Mouse (Mus musculus): Measurements from ENCODE around the gene Polr2h.

The Polr2h gene

DNA sequence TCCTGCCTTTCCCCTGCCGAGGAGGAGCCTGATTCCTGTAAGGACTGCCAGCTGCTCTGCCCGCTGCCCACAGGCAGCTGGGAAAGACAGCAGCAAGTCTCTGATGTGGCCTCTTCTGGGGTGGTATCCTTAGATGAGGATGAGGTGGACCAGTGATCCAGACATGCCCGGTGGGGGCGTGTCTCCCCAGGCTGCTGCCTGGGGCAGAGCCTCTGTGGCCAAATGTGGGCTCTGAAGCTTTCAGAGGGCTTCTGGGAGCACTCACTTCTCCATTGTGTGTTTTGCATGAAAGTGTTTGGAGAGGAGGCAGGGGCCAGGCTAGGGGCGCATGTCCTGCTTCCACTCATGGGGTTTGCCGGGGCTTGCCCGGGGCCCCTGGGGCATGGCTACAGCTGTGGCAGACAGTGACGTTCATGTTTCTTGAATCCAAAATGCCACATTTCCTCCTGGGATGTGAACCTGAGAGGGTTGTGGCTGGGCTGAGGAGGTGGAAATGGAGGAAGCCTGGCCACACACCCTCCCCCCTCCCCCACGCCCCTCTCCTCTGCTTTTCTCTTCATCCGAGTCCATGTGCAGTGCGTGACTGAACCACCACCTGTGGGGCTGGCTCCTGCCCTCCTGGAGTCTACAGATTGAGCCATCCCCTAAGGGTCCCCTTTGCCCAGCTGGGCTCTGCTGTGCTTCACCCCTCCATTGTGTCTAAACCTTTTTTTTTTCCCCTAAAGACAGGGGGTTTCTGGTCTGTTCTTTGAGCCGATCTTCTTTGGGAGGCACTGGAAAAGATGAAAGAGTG, 15.5 kb upstream of the Polr2h start:
- DNase-seq (ENCODE audit: low spot score in 2 of 2) = no peak

DNA sequence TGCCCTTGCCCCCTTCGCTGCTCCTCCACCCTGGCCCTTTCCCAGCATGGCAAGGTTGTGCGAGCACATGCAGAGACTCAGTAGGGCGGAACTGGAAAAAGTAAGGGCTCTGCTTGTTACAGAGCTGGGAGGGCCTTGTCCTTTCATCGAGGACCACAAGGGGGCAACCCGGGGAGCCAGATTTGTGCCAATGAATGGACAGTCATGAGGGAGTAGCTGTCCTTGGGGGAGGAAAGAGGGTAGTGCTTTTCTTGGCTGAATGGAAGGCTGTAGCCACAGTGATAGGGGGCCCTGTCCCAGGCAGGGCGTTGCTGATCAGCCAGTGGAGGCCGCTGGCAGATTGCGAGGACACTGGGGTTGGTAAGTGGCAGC, 15.0 kb upstream of the Polr2h start:
- DNase-seq (ENCODE audit: low spot score in 2 of 2) = peak; percentile 52 to 67

DNA sequence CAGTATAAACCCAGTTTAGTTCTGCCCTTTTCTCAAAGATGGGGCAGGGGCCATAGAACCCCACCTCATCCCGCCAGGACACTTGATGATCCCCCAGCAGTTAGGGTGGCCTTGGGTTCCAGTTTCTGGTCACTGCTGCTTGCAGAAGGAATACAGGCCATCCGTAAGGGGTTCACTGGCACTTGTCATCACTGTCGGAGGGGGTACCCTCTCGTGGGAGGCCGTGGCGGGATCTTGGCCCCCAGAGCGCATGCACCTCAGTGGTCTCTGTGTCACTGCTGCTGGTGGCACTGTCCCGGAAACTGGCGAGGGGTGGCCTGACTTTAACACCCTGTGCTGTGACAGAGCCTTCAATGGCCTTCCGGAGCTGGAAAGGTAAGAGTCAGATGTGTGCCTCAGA, 14.4 kb upstream of the Polr2h start:
- DNase-seq (ENCODE audit: low spot score in 2 of 2) = no peak

- no peak for DNase-seq (ENCODE audit: low spot score in 2 of 2)
Measured at GRCm38 (mm10) chr16:20703699-20704400, 13.6 kb upstream of the Polr2h start.

GRCm38 (mm10) chr16:20705786-20706185, 11.7 kb upstream of the Polr2h start:
- no peak for DNase-seq (ENCODE audit: low spot score in 2 of 2)

GRCm38 (mm10) chr16:20706407-20707055, 10.9 kb upstream of the Polr2h start:
- DNase-seq (ENCODE audit: low spot score in 2 of 2) = no peak

DNA sequence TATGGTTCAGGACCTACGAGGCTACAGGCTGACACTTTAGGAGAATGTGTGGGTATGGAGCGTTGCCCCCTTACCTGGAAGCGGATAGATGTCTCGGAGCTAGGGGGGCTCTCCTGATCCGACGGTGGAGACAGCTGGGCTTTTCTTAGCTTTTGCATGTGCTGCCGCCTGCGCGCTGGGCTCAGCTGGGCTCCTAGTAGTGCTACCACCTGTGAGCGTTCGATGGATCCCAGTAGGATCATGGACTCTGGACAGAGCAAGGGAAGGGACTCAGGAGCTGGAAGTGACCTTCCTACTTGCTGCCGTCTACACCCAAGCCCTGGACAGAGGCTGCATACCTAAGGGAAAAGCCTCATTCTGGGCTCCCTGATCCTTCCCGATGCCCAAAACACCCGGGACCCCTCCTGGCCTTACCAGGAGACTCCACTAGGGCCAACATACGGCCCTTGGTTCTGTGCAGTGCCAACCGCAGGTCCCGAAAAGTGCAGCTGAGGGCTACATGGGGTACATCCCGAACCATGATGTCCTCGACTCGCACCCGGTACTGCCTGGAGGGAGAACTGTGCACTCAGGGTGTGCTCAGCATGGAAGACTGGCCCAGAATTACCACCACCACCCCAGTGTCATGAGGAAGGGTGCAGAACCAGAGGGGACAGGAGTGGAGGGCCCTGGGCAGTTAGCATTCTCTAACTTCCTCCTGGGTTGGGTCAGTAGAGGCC, 9.1 kb upstream of the Polr2h start:
- DNase-seq (ENCODE audit: low spot score in 2 of 2) = no peak

DNA sequence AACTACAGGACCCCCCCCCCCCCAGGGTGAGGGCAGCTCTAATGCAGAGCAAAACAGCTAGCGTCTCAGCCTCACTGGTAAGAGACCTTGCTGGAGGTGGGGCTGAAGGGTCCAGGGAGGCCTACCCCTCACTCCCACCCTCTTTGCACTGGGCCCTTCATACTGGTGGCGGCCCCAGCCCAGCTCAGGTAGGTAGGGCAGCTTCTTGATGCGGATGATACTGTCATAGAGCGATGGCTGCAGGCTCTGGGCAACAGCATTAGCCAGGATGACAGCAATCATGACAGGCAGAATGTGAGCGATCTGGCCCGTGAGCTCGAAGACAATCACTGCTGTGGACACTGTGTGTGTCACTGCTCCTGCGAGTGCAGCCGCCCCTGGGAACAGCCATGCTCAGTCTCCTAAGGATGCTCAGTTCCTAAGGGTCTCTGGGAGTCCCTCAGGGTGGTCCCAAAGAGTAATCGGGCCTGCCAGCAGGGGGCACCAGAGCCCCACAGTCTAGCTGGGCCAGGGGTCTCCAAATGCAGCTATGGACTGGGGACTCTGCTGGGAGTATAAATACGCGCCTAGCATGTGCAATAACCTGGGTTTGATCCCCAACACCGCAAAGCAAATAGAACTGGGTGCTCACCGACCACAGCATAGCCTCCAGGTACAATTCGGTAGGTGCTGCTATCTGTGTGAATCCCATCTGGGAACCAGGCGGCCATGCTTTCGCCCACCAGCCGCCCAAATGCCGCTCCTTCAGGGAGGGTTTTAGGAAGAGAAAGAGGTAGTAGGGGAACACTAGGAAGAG, 8.3 kb upstream of the Polr2h start:
- no peak for DNase-seq (ENCODE audit: low spot score in 2 of 2)

DNA sequence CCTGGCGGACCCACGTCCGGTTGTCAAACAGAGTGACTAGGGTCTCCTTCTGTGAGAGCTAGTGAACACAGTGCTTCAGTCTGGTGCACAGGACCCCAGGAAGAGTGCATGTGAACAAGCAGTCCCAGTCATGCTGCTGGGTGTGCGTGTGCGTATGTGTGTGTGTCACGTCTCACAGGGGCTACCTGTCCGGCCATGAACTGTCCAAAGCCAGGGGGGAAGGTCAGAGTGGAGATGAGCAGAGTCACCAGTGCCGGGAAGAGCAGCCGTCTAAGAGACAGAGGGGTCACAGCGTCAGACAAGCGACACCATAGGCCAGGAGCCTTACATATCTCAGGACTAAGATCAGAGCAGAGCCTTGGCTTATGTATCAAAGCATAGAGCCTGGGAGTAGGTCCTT, 7.1 kb upstream of the Polr2h start:
- no peak for DNase-seq (ENCODE audit: low spot score in 2 of 2)

GRCm38 (mm10) chr16:20710810-20711209, 6.7 kb upstream of the Polr2h start:
- DNase-seq (ENCODE audit: low spot score in 2 of 2) = no peak

DNA sequence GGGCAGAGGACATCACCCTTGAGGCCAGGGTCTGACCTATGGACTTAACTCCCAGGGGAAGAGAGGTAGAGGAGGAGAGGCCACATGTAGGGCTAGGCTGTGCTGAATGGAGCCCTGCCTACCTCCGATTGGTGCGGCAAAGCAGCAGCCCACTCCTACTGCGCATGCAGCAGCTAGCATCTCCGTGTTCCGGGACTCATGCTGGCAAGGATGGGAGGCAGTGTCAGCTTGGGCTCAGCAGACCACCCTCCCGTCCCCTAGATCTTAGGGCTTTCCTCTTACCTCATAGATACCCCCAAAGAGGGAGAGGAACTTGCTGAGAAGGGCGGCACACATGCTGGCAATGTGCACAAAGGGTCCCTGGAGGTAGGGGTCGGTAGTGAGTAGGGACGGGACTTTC, 5.3 kb upstream of the Polr2h start:
- DNase-seq (ENCODE audit: low spot score in 2 of 2) = no peak

DNA sequence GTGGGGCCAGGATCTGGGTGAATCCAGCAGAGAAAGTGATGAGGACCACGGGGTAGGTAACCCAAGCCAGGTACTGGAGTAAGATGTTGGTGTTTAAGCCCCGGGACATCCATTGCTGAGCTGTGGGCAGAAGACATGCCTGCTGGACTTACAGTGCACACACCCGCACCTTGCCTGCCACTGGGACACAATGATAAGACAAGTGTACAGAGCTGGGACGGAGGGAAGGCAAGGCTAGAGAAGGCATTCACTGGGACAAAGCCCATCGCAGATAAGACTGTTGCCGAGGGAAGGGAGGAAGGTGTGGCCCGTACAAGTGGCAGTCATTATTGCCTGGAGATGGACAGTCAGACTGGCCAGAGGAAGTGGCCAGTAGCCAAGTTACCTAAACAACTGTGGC, 4.6 kb upstream of the Polr2h start:
- DNase-seq (ENCODE audit: low spot score in 2 of 2) = no peak

GRCm38 (mm10) chr16:20714307-20715080, 3.0 kb upstream of the Polr2h start:
- DNase-seq (ENCODE audit: low spot score in 2 of 2) = no peak

GRCm38 (mm10) chr16:20715161-20715560, 2.3 kb upstream of the Polr2h start:
- no peak for DNase-seq (ENCODE audit: low spot score in 2 of 2)

DNA sequence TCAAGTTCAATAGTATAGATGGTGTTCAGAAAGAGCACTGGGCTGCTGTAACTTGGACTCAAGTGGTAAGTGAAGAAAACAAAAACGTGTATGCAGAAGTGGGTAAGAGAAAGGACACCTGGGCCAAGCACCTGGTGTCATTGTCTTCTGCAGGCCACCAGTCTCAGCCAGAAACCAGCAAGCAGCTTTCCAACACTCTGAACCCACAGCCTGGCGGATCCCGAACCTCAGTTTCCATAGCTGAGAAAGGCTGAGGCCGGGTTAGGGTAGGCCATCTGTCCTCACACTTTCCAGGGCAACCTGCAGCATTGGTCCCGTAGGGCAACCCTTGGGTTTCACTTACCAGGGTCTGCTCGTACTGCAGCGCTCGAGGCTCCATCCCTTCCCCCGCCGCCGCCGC, 1.9 kb upstream of the Polr2h start:
- no peak for DNase-seq (ENCODE audit: low spot score in 2 of 2)

GRCm38 (mm10) chr16:20715976-20716840, 1.3 kb upstream of the Polr2h start:
- peak; percentile 71 to 74 for DNase-seq (ENCODE audit: low spot score in 2 of 2)

GRCm38 (mm10) chr16:20716841-20717180, 654 bp upstream of the Polr2h start:
- DNase-seq (ENCODE audit: low spot score in 2 of 2) = no peak

DNA sequence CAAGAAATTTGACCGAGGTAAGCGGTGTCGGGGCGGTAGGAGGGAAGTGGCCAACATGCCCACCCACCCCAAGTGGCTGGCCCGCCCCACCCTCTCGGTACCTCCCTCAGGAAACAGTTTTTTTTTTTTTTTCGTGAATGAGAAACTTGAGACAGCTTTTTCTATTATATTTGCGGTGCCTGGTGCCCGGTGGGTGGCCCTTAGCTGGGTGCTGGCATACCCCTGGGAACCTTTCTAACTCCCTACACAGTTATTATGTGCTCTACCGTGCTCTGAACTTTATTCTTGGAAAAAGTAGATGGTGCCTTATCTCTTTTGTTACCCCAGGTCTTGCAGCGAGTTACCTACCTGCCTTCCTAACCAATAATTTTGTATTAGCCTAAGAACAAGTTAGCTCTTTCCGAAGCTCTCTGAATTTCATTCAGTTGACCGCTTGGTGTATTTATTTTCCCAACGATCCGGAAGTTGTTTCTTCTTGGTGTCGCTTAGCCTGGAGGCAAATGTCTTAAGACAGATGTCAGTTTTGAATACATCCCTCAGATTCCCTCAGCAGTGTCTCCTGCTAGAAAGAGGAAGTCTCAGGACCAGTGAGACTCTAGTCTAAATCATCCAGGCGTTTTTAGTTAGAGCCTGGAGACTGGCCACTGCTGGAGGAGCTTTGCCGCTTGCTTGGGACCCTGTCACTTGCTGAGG, 659 bp downstream of the Polr2h start:
- no peak for DNase-seq (ENCODE audit: low spot score in 2 of 2)

DNA sequence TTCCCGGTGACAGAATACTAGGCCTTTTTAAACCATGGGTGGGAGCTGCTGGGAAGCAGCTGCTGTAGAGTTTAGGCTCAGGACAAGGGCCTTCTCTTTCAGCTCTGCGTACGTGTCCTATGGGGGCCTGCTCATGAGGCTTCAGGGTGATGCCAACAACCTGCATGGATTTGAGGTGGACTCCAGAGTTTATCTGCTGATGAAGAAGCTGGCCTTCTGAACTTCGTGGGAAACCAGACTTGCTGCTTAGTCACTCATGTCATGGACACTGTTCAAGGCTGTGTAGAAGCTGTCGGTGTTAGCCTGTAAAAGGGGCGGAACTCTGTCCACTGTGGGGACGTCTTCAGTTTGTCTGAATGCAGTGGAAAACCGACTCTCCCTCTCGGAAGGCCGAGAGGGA, 4.3 kb downstream of the Polr2h start:
- no peak for DNase-seq (ENCODE audit: low spot score in 2 of 2)
